Mouse (Mus musculus) forelimb bud, embryonic 11.5 days (tissue): ENCODE measurements at regions not wholly inside any gene's neighbourhood (a gene's known extent, or its start where the extent isn't known, plus 50 kb on each side); places are given as distances from the start of the nearest gene placed in this dataset.
"Not testable (repeated sequence)": the region's sequence is repeated elsewhere in the genome, so short reads cannot be mapped to it uniquely, and the experiment has no call there.

Source experiments
- DNase-seq: peaks from one replicate; pipeline ENCODE4 v3.0.0-alpha.2; 2012; ENCODE audit warnings: low read depth, low spot score

GRCm38 (mm10) chr14:33691690-33692089 lies 102.7 kb downstream of the Ptpn20 start:
- DNase-seq: no peak

DNA sequence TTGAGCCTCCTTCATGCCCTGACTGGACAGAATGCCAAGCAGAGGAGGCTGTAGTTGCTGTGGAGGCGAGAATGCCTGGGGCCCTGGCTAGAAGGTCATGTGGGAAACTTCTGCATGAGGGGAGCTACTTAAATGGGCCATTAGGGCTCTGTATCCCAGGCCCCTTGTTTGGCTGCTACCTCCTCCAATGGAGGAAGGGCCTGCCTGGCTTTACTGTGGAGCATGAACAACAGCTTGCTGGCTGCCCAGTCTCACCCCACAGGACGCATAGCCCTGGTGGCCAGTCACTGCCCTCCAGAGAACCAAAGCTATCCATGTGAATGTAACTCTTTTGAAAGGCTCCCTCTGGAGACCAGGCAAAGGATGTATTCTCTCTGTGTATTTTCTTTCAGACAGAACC lies 105.2 kb downstream of the Ptpn20 start:
- DNase-seq: no peak

DNA sequence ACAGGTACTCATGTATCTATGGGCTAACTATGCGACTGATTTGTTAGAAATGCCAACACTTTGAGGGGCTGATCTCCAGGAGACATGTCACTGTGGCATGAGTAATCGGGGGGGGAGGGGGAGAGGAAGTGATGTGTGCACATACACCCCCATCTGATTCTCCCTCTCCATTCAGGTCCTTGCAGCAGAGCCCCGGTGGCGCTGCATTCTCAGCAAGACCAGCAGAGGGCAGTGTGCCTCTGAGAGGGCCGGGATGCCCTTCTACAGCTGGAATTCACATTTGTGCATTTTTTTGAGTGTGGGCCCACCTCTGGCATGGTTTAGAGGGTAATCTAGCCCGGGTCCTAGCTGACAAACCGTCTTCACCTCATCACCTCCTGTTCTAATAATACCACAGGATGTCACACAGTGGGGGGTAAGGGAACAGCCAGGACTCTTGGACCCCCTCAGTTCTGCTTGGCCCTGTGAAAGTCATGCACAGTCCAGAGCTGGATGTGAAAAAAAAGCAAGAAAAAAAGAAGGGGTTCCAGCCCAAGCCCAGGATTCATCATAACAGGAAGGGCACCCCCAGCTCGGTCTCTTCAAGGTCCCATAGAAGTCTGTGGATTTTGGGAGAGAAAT lies 106.5 kb downstream of the Ptpn20 start:
- DNase-seq: peak; percentile 80

DNA sequence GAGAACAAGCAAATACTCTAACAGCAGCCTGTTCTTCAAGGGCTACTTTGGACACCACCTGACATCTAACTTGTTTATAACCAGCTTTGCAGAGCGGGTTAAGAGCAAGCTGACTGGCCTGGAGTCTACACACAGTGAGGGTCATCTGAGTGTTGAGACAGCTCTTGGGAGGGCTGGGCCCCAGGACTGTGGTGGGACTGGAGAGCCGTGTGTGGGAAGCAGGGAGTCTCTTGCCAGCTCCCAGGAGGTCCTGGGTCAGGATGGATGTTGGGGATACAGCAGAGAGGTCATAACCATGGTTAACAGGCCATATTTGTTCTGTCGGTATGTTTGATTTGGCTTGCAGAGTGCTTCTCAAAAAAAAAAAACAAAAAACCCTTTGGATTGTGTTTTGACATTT lies 107.8 kb downstream of the Ptpn20 start:
- DNase-seq: no peak

DNA sequence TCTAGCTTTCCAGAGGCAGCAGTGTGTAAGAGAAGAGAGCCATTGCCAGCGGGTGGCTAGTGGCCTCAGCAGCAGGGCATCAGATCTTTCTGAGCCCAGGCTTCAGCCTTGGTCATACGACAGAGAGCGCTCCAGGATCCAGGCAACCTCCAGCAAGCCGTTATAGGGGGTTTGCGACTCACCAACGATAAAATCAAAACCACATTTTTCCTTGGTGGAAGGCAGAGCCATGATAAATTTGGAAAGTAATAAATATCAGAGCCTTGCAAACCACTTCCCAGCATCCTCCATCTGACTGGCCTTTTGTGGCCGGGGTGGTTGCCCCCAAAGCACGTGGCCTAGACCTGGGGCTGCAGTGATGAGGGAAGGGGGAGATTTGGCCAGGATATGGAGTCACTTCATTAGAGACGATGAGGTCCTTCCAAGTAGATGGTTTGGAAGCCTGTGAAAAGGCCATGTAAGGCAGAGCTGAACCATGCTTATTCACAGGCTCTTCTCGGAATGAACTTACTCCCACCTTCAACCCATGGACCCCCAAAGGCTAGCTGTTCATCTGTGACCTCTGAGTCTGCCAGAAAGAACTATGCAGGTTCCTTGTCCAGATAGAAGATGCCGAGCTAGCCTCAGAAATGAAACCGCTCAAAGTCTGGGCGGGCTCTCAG lies 110.9 kb downstream of the Ptpn20 start:
- DNase-seq: peak; percentile 80

DNA sequence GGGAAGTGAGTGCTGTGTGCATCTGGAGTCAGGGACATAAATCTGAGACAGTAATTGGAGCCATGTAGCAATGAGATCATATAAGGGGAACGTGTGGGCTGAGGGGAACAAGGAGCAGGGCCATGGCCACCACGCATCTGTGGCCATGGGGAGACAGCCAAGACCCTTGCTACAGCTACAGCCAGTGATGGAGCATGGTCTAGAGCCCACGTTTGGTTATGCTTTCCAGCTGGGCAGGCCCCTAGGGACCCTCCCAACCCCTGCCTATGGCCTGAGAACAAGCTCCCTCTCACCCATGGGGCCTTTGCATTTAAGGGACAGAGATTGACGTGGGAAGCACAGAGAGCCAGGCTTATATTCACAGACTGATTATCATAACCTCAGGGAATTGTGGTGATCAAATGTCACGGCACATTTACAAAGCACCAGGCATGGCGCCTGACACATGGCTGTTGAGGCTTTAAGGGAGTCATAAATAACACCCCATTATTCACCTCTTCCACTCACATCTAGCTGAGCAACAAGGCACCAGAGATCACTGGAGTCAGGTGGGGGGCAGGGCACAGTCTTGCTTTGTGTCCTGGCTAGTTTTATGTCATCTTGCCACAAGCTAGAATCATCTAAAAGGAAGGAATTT lies 118.8 kb downstream of the Ptpn20 start:
- DNase-seq: peak; percentile 72

DNA sequence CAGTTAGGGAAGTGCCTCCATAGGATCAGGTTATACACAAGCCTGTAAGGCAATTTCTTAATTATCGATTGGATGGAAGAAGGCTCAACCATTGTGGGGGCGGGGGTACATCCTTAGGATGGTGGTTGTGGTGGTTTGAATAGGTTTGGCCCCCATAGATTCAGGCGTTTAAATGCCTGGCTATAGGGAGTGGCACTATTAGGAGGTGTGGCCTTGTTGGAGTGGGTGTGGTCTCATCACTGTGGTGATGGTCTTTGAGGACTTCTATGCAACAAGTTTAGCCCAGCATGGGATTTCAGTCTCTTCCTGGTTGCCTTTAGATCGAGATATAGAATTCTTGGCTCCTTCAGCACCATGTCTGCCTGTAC lies 119.3 kb downstream of the Ptpn20 start:
- DNase-seq: no peak

GRCm38 (mm10) chr14:33712458-33712857 lies 123.5 kb downstream of the Ptpn20 start:
- no peak for DNase-seq

DNA sequence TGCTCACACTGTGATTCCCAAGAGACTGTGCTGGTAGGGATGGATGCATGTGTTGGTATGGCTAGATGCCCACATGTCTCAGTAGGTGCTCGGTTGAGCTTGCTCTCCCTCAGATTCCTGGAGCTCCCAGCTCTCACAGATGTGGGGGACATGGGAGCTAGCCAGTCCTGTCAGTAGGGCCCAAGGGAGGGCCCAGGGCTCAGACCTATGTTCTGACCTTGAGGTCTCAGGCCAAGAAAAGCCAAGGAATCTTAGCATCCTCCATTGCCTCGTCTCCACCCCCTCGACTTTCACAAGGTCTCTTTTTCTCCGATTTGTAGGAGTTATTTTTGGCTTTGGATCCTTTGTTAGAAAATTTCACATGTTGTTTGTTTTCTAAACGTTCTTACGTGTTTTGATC lies 130.6 kb downstream of the Ptpn20 start:
- no peak for DNase-seq

DNA sequence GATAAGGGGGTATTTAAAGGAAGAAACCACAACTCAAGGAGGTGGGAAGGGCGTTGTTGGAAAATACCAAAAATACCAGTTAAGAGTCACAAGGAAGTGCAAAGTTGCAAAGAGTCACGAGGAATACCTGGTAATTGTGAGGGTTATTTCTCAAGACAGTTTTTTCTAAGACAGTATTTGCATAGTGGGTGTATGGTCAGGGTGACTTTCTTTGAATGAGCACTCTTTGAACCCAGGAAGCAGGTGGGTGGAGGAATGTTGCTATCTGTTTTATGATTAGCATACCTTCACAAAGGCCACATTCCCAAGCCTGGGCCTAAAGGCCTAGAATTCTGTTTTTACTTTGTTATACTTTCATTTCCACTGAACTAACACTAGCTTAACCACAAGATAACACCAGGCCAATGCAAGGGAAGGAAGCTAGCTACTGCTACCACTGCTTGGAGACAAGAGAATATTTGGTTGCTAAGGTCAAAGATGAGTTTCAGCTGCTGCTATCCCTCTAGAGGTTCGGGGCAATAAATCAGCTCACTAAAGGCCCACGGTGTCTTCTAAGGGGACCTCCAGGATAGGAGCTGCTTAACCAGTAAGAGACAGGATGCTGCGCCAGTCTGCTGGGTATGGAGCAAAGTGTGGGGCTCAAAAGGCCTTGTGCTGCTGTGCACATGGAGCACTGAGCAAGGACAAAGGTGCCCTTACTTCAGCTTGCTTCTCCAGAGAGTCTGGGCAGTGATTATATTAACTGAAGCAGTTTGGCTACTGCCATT lies 133.6 kb downstream of the Ptpn20 start:
- DNase-seq: not testable (repeated sequence)

- no peak for DNase-seq
These were observed 137.5 kb downstream of the Ptpn20 start for GRCm38 (mm10) chr14:33726500-33726899.

DNA sequence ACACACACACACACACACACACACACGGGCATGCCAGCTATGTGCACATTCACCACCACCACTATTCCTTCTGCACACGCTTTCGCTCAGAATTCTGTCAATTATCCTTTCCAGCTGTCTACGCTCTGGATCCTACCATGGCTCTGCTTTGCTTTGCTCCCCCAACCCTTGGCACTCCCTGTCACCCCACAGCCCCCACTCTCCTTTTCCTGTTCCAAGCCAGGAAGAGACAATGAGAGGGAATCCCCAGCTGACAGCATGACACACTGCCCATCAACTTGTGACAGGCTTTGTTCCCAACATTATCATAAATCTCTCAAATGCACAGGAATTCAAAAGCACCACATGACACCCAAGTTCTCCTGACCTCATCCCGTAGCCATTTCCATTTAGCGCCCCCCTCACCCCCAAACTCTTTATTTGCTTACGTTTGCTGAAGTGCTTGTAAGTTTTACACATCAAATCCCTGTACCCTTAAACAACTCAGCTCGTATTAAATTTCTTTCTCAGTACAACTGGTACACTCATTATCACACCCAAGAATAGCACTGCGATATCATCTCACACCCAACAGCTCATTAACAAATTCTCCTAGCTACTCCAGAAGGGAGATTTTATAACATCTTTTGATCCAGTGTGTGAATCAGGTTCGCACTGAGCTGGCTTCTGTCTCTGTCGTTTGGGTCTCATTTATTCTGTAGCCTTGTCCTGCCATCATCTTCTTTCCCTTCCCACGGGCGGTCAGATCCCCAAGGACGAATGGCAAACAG lies 140.3 kb downstream of the Ptpn20 start:
- DNase-seq: no peak

DNA sequence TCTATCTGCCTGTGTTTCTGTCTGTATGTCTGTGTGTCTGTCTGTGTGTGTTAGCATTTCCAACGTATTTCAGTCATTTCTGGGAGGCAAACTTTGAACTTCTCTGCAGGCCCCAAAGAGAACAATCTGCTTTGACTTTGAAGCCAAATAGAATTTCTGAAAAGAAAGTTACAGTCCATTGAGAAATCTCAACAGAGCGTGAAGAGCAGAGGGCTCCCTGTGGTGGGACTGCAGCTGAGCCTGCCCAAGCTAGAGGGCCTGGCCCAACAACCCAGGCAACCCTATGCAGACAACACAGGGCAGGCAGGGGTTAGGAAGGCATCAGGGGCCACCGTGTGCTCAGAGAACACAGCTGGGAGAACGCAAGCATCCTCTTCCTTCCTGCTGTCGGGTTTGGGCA lies 143.7 kb downstream of the Ptpn20 start:
- no peak for DNase-seq

DNA sequence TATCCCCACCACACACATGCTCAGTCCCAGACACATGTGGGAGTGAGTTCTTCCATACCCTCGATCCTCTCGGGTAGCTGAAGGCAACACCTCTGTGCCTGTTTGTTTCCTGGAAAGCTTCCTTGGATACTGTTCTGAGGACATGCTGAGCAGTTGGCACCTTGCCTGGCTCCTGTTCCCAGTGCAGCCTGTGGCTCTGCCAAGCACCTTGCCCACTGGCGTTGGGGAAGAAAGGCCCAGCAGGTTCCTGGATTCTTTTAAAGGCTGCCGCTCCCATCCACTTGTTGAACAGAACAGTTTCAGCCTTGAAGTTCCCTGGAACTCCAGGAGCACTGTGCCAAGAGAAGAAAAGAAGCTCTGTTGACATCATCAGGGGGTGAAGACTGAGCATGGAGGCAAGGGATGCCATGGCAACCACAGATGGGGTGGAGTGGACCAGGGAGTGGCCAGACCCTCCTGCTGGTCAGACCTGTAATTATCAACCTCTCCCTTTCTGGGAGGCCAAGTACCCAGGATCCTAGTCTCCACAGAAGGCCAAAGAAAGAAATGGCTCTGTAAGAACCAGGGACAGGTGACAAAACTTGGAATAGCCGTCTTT lies 145.5 kb downstream of the Ptpn20 start:
- DNase-seq: no peak

GRCm38 (mm10) chr14:33735653-33736052 lies 146.6 kb downstream of the Ptpn20 start:
- no peak for DNase-seq

DNA sequence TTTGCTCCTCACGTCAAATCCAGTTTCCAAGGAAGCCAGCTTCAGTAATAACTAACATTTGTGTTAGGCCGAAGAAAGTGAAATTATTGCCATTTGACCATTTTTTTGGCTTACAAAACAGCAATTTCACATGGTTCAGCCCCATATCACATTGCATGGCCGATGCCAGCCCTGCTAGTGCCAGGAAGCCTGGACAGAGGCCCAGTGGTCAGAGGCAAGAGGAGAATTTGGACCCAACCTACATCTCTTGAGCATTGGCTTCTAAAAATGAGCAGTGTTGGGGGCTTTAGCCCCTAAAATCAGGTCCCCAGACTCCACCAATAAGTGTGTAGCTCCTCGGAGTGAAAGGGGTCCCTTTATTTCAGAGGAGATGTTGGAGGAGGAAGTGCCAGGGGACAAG lies 157.2 kb downstream of the Ptpn20 start:
- DNase-seq: no peak

DNA sequence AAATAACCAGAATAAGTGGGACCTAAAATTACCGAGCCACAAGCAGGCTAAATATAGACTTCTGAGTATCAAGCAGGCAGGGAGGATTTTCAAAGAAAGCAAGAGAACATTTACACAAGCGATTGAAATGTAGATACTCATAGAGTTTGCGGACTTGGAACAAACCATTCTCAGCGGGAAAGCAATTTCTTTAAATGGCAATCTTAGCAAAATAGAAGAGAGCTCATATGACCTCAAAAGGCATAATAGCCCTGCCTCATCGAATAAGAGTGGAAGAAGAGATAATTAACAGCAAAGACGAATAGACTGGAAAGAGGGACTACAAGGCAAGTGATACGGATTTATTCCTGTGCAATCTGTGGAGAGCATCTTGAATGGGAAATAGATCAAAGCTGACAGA lies 163.7 kb upstream of the Gdf10 start:
- DNase-seq: no peak

DNA sequence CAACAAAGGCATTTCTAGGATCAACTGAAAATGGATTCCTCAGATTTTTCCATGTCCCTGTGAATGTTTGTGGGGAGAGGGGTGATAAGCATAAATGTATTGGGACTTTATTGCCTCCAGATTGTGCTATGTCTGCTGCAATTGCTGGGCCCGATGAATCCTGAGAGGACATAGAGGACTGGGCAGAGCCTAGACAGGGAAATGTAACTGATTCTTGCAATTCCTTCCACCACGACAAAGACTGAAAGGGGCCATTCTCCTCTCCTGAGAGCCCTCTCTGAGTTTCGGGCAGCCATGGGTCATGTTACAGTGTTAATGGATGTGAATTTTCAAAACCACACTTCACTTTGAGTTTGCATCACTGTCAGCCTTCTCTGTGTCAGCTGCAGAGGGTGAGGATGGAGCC lies 159.7 kb upstream of the Gdf10 start:
- DNase-seq: peak; percentile 35

GRCm38 (mm10) chr14:33765767-33766166 lies 157.6 kb upstream of the Gdf10 start:
- no peak for DNase-seq

DNA sequence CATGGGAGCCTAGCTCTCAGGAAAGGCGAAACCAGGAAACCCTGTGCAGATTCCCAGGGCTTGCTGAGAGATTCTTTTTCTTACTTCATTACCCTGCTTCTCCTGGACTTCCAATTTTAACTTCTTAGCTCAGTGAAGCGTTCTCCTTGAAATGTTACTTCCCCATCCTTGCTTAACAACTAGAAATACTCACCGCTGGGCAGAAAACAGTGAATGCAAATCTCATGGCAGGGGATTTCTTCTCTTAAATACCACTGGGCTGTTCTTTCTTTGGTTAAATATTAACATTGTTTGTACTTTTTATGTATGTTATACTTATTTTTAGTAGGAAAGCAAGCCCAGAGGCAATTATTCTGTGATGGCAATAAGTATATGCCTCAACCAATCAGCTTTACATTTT lies 151.0 kb upstream of the Gdf10 start:
- no peak for DNase-seq

DNA sequence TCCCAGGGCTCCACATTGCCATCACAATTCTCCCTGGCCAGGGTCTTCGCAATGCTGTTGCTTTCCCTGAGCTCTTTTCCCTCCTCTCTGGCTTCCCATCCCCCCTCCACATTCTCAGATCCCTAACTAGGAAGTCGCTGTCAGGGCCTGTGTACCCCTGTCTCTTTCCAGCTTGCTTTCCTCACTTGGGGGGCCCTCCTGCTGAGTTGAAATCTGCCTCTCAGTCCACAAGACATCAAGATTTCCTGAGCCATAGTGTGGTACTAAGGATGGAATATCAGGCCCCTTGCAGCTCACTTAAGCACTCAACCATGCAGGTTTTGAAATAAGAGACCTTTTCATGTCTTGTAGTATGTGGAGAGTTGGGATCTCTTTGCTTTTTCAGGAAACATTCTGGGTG lies 133.8 kb upstream of the Gdf10 start:
- DNase-seq: no peak
